Mouse (Mus musculus): Measurements from ENCODE around the gene Bdkrb2.

The Bdkrb2 gene

DNA sequence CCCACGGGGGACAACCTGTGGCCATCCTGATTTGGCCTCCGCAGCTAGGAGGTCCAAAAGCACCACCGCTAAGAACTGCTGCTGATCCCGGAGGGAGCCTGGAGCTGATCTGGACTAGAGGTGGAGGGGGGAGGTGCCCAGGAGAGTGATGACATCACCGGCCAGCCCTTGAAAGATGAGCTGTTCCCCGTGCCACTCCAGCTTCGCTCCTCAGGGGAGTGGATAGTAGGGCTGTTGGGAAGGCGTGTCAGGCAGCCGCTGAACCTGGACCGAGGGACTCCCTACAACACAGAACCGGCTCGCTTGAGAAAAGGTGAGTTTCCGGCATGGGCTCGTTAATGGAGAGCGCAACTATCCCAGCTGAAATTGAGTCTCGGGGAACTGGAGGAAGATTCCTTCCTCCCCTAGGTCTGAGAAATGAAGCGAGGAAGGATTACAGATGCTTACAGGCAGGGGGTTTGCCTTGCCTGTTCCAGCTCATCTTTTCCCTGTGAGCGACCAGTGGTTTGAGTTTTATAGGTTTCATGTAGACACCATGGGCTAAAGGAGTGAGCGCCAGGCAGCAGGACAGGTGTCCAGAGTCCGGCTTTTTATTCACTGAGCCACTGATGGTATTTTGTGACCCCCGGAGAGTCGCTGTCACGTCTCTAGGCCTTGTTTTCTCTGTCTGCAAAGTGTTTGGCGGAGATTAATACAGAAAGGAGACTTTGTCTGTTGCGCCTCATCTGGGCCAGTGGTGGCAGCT is at the start of gene Bdkrb2:
TSS of gene Bdkrb2 (plus strand) at position 291 of the 745 bp plus-strand sequence.
- peak; percentile 77 for DNase-seq (ENCODE audit: low read depth, low spot score)

GRCm38 (mm10) chr12:105514111-105514510 is 48.9 kb upstream of the Bdkrb2 start:
- DNase-seq (ENCODE audit: low read depth, low spot score): peak; percentile 59

DNA sequence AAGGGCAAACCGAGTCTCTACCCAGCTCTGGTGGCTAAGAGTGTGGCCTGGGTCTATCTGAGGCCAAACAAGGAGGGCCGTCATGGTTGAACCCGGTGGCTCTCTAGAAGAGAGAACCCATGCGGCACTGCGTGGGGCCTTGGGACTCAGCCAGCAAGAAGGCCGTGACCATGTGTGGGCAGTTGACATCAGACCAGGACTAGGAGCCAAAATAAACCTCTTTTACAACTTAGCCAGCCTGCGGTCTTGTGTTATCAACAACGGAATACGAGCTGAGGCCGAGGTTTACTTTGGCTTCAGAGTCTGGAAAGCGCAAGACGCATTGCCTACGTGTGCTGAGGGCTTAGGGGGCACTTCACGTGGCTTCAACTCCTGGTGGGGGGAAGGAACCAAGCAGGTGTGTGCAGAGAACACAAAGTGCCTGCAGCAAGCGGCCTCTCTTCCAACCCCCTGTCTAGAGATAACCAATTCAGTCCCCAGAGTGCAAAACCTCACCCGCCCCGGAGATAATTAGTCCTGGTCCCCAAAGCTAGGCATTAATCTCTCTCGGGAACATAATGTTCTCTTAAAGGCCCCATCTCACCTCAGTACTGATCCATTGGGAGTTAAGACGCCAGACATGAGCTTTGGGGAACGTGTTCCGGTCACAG is 45.9 kb upstream of the Bdkrb2 start:
- no peak for DNase-seq (ENCODE audit: low read depth, low spot score)

GRCm38 (mm10) chr12:105519851-105520250 is 43.2 kb upstream of the Bdkrb2 start:
- DNase-seq (ENCODE audit: low read depth, low spot score): no peak

- DNase-seq (ENCODE audit: low read depth, low spot score): no peak
Measured at GRCm38 (mm10) chr12:105521170-105521762, 41.8 kb upstream of the Bdkrb2 start.

- no peak for DNase-seq (ENCODE audit: low read depth, low spot score)
Measured at GRCm38 (mm10) chr12:105523737-105524136, 39.3 kb upstream of the Bdkrb2 start.

GRCm38 (mm10) chr12:105526186-105526585 is 36.8 kb upstream of the Bdkrb2 start:
- no peak for DNase-seq (ENCODE audit: low read depth, low spot score)

GRCm38 (mm10) chr12:105526829-105527228 is 36.2 kb upstream of the Bdkrb2 start:
- no peak for DNase-seq (ENCODE audit: low read depth, low spot score)

- no peak for DNase-seq (ENCODE audit: low read depth, low spot score)
Measured at GRCm38 (mm10) chr12:105529545-105529944, 33.5 kb upstream of the Bdkrb2 start.

DNA sequence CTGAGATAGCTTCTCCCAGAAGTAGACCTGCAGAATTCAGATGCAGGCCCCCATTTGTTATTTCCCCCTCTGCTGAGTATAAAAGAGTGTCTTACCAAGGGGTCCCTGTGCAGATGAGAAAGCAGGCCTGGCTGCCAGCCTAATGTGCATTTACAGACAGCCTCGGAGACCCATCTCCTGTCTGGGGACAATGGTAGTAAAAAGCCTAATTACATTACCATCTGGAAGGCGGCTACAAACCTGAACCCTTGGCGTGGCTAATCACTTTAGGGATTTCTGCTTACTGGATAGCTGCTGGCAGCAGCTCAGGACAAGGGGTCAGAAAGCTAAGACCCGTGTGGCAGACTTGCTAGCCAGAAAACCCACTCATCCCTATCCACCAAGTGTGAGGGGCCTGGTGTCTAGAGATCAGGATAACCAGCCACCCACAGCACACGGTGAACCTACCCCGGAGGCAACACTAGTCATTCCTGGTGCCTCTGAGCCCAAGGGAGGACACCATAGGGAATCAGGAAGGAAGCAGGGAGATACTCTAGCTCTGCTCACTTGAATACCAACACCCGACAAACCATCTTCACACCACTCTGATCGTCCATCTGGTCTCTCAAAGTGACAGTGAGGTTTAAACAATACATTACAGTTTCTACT is 31.2 kb upstream of the Bdkrb2 start:
- no peak for DNase-seq (ENCODE audit: low read depth, low spot score)

- DNase-seq (ENCODE audit: low read depth, low spot score): peak; percentile 75
Measured at GRCm38 (mm10) chr12:105534842-105535241, 28.2 kb upstream of the Bdkrb2 start.

- DNase-seq (ENCODE audit: low read depth, low spot score): no peak
Measured at GRCm38 (mm10) chr12:105535968-105536760, 26.9 kb upstream of the Bdkrb2 start.

GRCm38 (mm10) chr12:105537162-105537561 is 25.9 kb upstream of the Bdkrb2 start:
- no peak for DNase-seq (ENCODE audit: low read depth, low spot score)

GRCm38 (mm10) chr12:105539649-105540048 is 23.4 kb upstream of the Bdkrb2 start:
- no peak for DNase-seq (ENCODE audit: low read depth, low spot score)

GRCm38 (mm10) chr12:105541590-105542402 is 21.2 kb upstream of the Bdkrb2 start:
- no peak for DNase-seq (ENCODE audit: low read depth, low spot score)

GRCm38 (mm10) chr12:105542513-105542912 is 20.5 kb upstream of the Bdkrb2 start:
- no peak for DNase-seq (ENCODE audit: low read depth, low spot score)

- peak; percentile 53 for DNase-seq (ENCODE audit: low read depth, low spot score)
Measured at GRCm38 (mm10) chr12:105543176-105543575, 19.9 kb upstream of the Bdkrb2 start.

DNA sequence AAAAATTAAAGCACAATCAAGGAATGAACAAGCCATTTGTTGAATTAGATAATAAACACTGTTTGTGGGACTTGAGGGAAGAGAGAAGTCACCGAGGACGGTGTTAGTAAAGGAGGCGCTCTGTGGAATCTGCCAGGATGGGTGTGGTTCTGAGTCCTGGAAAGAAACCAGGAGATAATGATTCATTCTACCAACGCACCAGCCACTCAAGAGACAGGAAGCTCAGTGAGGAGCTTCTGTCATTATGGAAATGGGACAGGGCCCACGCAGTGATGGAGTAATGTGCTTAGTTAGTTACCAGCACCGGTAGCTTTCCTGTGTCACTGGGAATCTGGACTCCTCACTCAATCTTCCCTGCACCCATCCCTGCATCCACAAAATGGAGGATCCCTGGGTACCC is 19.3 kb upstream of the Bdkrb2 start:
- DNase-seq (ENCODE audit: low read depth, low spot score): peak; percentile 34

DNA sequence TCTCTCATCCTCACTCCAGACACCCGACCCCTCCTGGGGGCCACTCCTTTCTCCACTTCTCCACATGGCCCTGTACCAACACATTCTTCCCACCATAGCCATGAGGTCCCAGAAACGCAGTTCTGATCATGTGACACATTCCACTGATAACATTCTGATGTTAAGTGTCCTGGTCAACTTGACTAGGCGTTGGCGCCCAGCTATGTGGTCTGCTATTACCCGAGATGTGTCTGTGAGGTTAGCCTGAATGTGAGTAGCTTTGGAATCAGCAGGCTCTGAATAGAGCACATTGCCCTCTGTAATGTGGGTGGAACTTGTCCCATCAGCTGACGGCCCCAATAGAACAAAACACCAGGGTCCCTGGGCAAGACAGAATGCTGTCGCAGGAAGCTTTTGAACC is 18.2 kb upstream of the Bdkrb2 start:
- no peak for DNase-seq (ENCODE audit: low read depth, low spot score)

DNA sequence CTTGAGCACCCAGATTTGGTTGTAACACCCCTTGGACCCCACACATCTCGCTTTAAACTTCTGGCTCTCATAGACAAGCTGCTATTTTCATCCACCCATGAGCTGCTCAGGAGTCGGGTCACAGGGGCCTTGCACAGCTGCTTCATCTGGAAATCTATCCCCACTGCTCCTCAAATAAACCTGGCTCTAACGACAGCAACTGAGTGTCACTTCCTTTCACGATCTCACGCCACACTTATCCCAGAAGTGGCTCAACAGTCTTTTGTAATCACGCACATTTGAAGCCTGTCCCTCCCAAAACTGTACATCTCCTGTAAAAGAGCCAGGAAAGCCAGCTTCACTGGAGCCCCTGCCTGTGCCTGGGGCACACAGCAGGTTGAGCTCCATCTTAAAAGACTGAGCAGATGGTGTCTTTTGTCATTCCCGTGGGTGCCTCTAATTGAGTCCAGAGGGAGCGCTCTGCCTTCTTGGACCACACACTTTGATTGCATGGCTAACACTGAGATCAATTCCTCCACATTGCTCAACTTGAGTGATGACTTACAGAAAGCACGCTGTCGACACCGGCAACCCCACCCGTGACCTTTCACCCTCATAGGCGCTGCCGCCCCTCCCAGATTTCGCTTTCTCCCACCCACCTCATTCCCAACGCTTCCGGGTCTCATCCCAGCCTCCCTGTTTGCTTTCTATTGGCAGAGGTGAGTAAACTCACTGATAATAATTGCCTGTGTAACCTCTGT is 17.2 kb upstream of the Bdkrb2 start:
- peak; percentile 80 for DNase-seq (ENCODE audit: low read depth, low spot score)
